In genomic region chr1:191063700-191064099, GRCm38 (mm10) we compare ENCODE assay signal across 9 mouse cellular contexts. TPM values are rescaled to one million over a fixed set of nuclear protein-coding genes. Genes with fewer than 3 reads are reported as not detected.
A peak's percentile ranks its signal among the peaks of the same experiment; 100 is the strongest.
DNase-seq lines count a peak whose midpoint lies in the region; ATAC-seq and TF ChIP-seq lines count a peak whose summit lies in the region.
"Had no signal": no experiment of that assay in that cellular context is flagged by ENCODE, and none has a peak within 500 bp of the region (broad histone marks: within the 10 kb centered on the region; RNA-seq: fewer than 3 reads in every experiment).

No protein-coding gene starts in this region.

- no peaks in the 10 kb centered on the region for H3K27me3 ChIP-seq in lung, embryonic 14.5 days (ENCODE audit: insufficient read depth, low read length)
- no peaks in the 10 kb centered on the region for H3K27me3 ChIP-seq in embryonic facial prominence, embryonic 14.5 days (replicated peaks; ENCODE audit: control insufficient read depth, insufficient read depth, low read length)
- H3K27me3 ChIP-seq in limb, embryonic 10.5 days (ENCODE audit: low read depth, poor library complexity, severe bottlenecking), result peaks cover 9% of the 10 kb centered on the region
- H3K27me3 ChIP-seq in neural tube, embryonic 13.5 days, result no peaks in the 10 kb centered on the region

- no peak for DNase-seq in lung, embryonic 14.5 days
- DNase-seq in lung, adult 2 months, result no peak
- no peak for DNase-seq in embryonic facial prominence, embryonic 14.5 days (ENCODE audit: low spot score)
- no peak for DNase-seq in limb, embryonic 10.5 days (ENCODE audit: low spot score)
- no peak for DNase-seq in ovary, postnatal 10 days (ENCODE audit: low spot score)
- no peak for DNase-seq in gastrocnemius, adult 2 months
- no peak for DNase-seq in cerebellum, postnatal 10 days

- H3K36me3 ChIP-seq in lung, embryonic 14.5 days (ENCODE audit: insufficient read depth), result peaks cover 30% of the 10 kb centered on the region
- H3K36me3 ChIP-seq in embryonic facial prominence, embryonic 14.5 days (ENCODE audit: control insufficient read depth, insufficient read depth, low read length), result peaks cover 24% of the 10 kb centered on the region
- H3K36me3 ChIP-seq in limb, embryonic 10.5 days, result peaks cover 41% of the 10 kb centered on the region
- no peaks in the 10 kb centered on the region for H3K36me3 ChIP-seq in neural tube, embryonic 13.5 days

- peak overlapping the region; percentile 89 for H3K4me3 ChIP-seq in lung, embryonic 14.5 days (ENCODE audit: low read depth, low read length)
- no peak overlapping the region for H3K4me3 ChIP-seq in lung, adult 2 months (replicated peaks; ENCODE audit: extremely low read depth, low read depth, low read length)
- H3K4me3 ChIP-seq in embryonic facial prominence, embryonic 14.5 days (ENCODE audit: low read depth, low read length), result peak overlapping the region; percentile 78
- H3K4me3 ChIP-seq in limb, embryonic 10.5 days, result peak overlapping the region; percentile 97
- peak overlapping the region; percentile 71 for H3K4me3 ChIP-seq in neural tube, embryonic 13.5 days
- H3K4me3 ChIP-seq in gastrocnemius, adult 2 months, result no peak overlapping the region; the same call in 1 of the 2 replicates

- TF ChIP-seq CTCF in lung, embryonic 14.5 days (IDR thresholded peaks at IDR 0.05; ENCODE audit: low read depth), result no peak
- no peak for TF ChIP-seq CTCF in lung, adult 2 months (IDR thresholded peaks at IDR 0.05; ENCODE audit: insufficient read depth, low read length)
- TF ChIP-seq CTCF in gastrocnemius, adult 2 months (IDR thresholded peaks at IDR 0.05), result no peak

- ATAC-seq in lung, embryonic 14.5 days (ENCODE audit: insufficient read depth), result no peak
- ATAC-seq in embryonic facial prominence, embryonic 14.5 days (ENCODE audit: low read depth), result no peak
- ATAC-seq in neural tube, embryonic 13.5 days (ENCODE audit: low read depth), result no peak

- no peak overlapping the region for H3K27ac ChIP-seq in lung, embryonic 14.5 days (ENCODE audit: low read depth)
- no peak overlapping the region for H3K27ac ChIP-seq in embryonic facial prominence, embryonic 14.5 days (replicated peaks; ENCODE audit: low read depth, low read length)
- peak overlapping the region; percentile 94 for H3K27ac ChIP-seq in limb, embryonic 10.5 days
- no peak overlapping the region for H3K27ac ChIP-seq in neural tube, embryonic 13.5 days (replicated peaks)
- H3K27ac ChIP-seq in gastrocnemius, adult 2 months, result no peak overlapping the region
- H3K27ac ChIP-seq: layer of hippocampus, adult 2 months had no signal

- TF ChIP-seq POLR2A in lung, adult 2 months (IDR thresholded peaks at IDR 0.05; ENCODE audit: borderline replicate concordance, extremely low read depth, low read depth, low read length), result no peak

- intact Hi-C loops in gastrocnemius, adult 2 months (cut with DNase I), result loop anchor here (2.0 to 5.0 kb wide), 2 partner anchors 37 to 121 kb away; partner anchors contain the start of gene Flvcr1

- peak overlapping the region; percentile 83 for H3K9ac ChIP-seq in lung, embryonic 14.5 days
- H3K9ac ChIP-seq in embryonic facial prominence, embryonic 14.5 days (ENCODE audit: low read depth, low read length), result peak overlapping the region; percentile 71
- H3K9ac ChIP-seq in neural tube, embryonic 13.5 days, result peak overlapping the region; percentile 61; the same call in 1 of the 2 replicates

- H3K4me2 ChIP-seq in lung, embryonic 14.5 days, result peak overlapping the region; percentile 66
- peak overlapping the region; percentile 78 for H3K4me2 ChIP-seq in embryonic facial prominence, embryonic 14.5 days (ENCODE audit: low read depth, low read length)
- peak overlapping the region; percentile 88 for H3K4me2 ChIP-seq in neural tube, embryonic 13.5 days

- 57% methylated on average over 9 of the region's 9 CpGs for WGBS in lung, embryonic 14.5 days
- 44% methylated on average over 9 of the region's 9 CpGs for WGBS in lung, adult 2 months
- WGBS in embryonic facial prominence, embryonic 14.5 days, result 57% methylated on average over 9 of the region's 9 CpGs
- WGBS in limb, embryonic 10.5 days, result 62% methylated on average over 9 of the region's 9 CpGs
- 62% methylated on average over 9 of the region's 9 CpGs for WGBS in neural tube, embryonic 13.5 days

- H3K9me3 ChIP-seq in lung, embryonic 14.5 days (ENCODE audit: low read depth, low read length), result no peaks in the 10 kb centered on the region
- H3K9me3 ChIP-seq in embryonic facial prominence, embryonic 14.5 days (ENCODE audit: control insufficient read depth, low read length), result no peaks in the 10 kb centered on the region
- no peaks in the 10 kb centered on the region for H3K9me3 ChIP-seq in limb, embryonic 10.5 days (replicated peaks)
- no peaks in the 10 kb centered on the region for H3K9me3 ChIP-seq in neural tube, embryonic 13.5 days

- peaks cover 4% of the 10 kb centered on the region; the same call in 1 of the 2 replicates for H3K4me1 ChIP-seq in lung, embryonic 14.5 days (ENCODE audit: insufficient read depth)
- H3K4me1 ChIP-seq in lung, adult 2 months (ENCODE audit: control insufficient read depth, insufficient read depth, low read length), result no peaks in the 10 kb centered on the region
- peaks cover 13% of the 10 kb centered on the region for H3K4me1 ChIP-seq in embryonic facial prominence, embryonic 14.5 days (ENCODE audit: control insufficient read depth, insufficient read depth, low read length)
- peaks cover 26% of the 10 kb centered on the region for H3K4me1 ChIP-seq in limb, embryonic 10.5 days
- peaks cover 18% of the 10 kb centered on the region for H3K4me1 ChIP-seq in neural tube, embryonic 13.5 days (replicated peaks)

RNA-seq across cellular contexts. Expression of gene Nsl1, which starts 0.9 kb away (rescaled TPM):
- 30.1 and 30.5 TPM in 2 replicates for polyA plus RNA-seq in lung, embryonic 14.5 days (2014; fragmentation: Nextera tagmentation; extraction: Ambion mirVana)
- polyA plus RNA-seq in lung, adult 2 months (2012; rRNA removed), result 0.38 and 0.49 TPM in 2 replicates
- polyA plus RNA-seq in embryonic facial prominence, embryonic 14.5 days (2014; fragmentation: Nextera tagmentation; extraction: Ambion mirVana), result 8.8 and 9.3 TPM in 2 replicates
- 36.3 and 37.5 TPM in 2 replicates for polyA plus RNA-seq in limb, embryonic 10.5 days (2016; fragmentation: Nextera tagmentation; extraction: Ambion mirVana)
- polyA plus RNA-seq in neural tube, embryonic 13.5 days (2015; fragmentation: Nextera tagmentation; extraction: Ambion mirVana), result 4.6 and 4.9 TPM in 2 replicates
- total RNA-seq in gastrocnemius, adult 2 months (2021), result under 1 TPM; 0.05 to 0.08 TPM

RNA-seq across cellular contexts. Expression of gene Tatdn3, which starts 1.0 kb away (rescaled TPM):
- polyA plus RNA-seq in lung, embryonic 14.5 days (2014; fragmentation: Nextera tagmentation; extraction: Ambion mirVana), result 12.7 and 15.2 TPM in 2 replicates
- polyA plus RNA-seq in lung, adult 2 months (2012; rRNA removed), result 3.8 and 6.8 TPM in 2 replicates
- polyA plus RNA-seq in embryonic facial prominence, embryonic 14.5 days (2014; fragmentation: Nextera tagmentation; extraction: Ambion mirVana), result 12.9 and 14.7 TPM in 2 replicates
- polyA plus RNA-seq in limb, embryonic 10.5 days (2016; fragmentation: Nextera tagmentation; extraction: Ambion mirVana), result 10.4 and 12.5 TPM in 2 replicates
- 16.6 and 17.5 TPM in 2 replicates for polyA plus RNA-seq in neural tube, embryonic 13.5 days (2015; fragmentation: Nextera tagmentation; extraction: Ambion mirVana)
- 10 to 100 TPM; 14.4 to 15.2 TPM for total RNA-seq in gastrocnemius, adult 2 months (2021)

RNA-seq across cellular contexts. Expression of gene Spata45, which starts 27.3 kb away (rescaled TPM):
- not detected in 2 replicates for polyA plus RNA-seq in lung, embryonic 14.5 days (2014; fragmentation: Nextera tagmentation; extraction: Ambion mirVana)
- not detected in 2 replicates for polyA plus RNA-seq in lung, adult 2 months (2012; rRNA removed)
- not detected in 2 replicates for polyA plus RNA-seq in embryonic facial prominence, embryonic 14.5 days (2014; fragmentation: Nextera tagmentation; extraction: Ambion mirVana)
- not detected in 2 replicates for polyA plus RNA-seq in limb, embryonic 10.5 days (2016; fragmentation: Nextera tagmentation; extraction: Ambion mirVana)
- polyA plus RNA-seq in neural tube, embryonic 13.5 days (2015; fragmentation: Nextera tagmentation; extraction: Ambion mirVana), result not detected in 2 replicates
- total RNA-seq in gastrocnemius, adult 2 months (2021), result not detected
- total RNA-seq: layer of hippocampus, adult 2 months had no signal

RNA-seq across cellular contexts. Expression of gene Batf3, which starts 33.9 kb away (rescaled TPM):
- 14.2 and 15.0 TPM in 2 replicates for polyA plus RNA-seq in lung, embryonic 14.5 days (2014; fragmentation: Nextera tagmentation; extraction: Ambion mirVana)
- 5.1 and 6.1 TPM in 2 replicates for polyA plus RNA-seq in lung, adult 2 months (2012; rRNA removed)
- polyA plus RNA-seq in embryonic facial prominence, embryonic 14.5 days (2014; fragmentation: Nextera tagmentation; extraction: Ambion mirVana), result 6.1 and 7.0 TPM in 2 replicates
- 8.1 and 11.1 TPM in 2 replicates for polyA plus RNA-seq in limb, embryonic 10.5 days (2016; fragmentation: Nextera tagmentation; extraction: Ambion mirVana)
- polyA plus RNA-seq in neural tube, embryonic 13.5 days (2015; fragmentation: Nextera tagmentation; extraction: Ambion mirVana), result 2.0 and 2.6 TPM in 2 replicates
- under 1 TPM in 1 of 2 experiments, not detected in 1; 0.38 TPM for total RNA-seq in gastrocnemius, adult 2 months (2021)

RNA-seq across cellular contexts. Expression of gene Flvcr1, which starts 37.7 kb away (rescaled TPM):
- 8.4 and 9.9 TPM in 2 replicates for polyA plus RNA-seq in lung, embryonic 14.5 days (2014; fragmentation: Nextera tagmentation; extraction: Ambion mirVana)
- polyA plus RNA-seq in lung, adult 2 months (2012; rRNA removed), result 19.9 and 26.1 TPM in 2 replicates
- polyA plus RNA-seq in embryonic facial prominence, embryonic 14.5 days (2014; fragmentation: Nextera tagmentation; extraction: Ambion mirVana), result 7.3 and 8.2 TPM in 2 replicates
- 6.9 and 8.7 TPM in 2 replicates for polyA plus RNA-seq in limb, embryonic 10.5 days (2016; fragmentation: Nextera tagmentation; extraction: Ambion mirVana)
- 6.9 and 7.8 TPM in 2 replicates for polyA plus RNA-seq in neural tube, embryonic 13.5 days (2015; fragmentation: Nextera tagmentation; extraction: Ambion mirVana)
- 10 to 100 TPM; 13.0 to 16.2 TPM for total RNA-seq in gastrocnemius, adult 2 months (2021)

Comparison
In these comparisons a context has a peak if more than half of its experiments do, and no peak if none do; other contexts are left out.
1. H3K4me3 ChIP-seq: peak in lung, embryonic 14.5 days (single experiment), embryonic facial prominence, embryonic 14.5 days (single experiment), limb, embryonic 10.5 days (single experiment) and neural tube, embryonic 13.5 days (single experiment); none in lung, adult 2 months (single experiment) and gastrocnemius, adult 2 months (single experiment).
2. Peak in every context shown above with its lines, with median percentiles within 50 percentile points of each other: H3K4me2 ChIP-seq and H3K9ac ChIP-seq.